Mouse (Mus musculus) brown adipose tissue, adult 24 weeks (tissue): ENCODE measurements at regions not wholly inside any gene's neighbourhood (a gene's known extent, or its start where the extent isn't known, plus 50 kb on each side); places are given as distances from the start of the nearest gene placed in this dataset.

Experiments
- H3K27ac ChIP-seq: fragments of 200-500 bp; replicated peaks from 2 replicates; pipeline ENCODE4 v1.5.1; 2012; ENCODE audit warnings: low read depth, mild to moderate bottlenecking, low read length
- H3K4me1 ChIP-seq: fragments of 200-500 bp; 2 replicates; pipeline ENCODE4 v1.6.1; 2012; ENCODE audit warnings: low read length, mixed read lengths; ENCODE audit not compliant: control insufficient read depth, insufficient read depth, insufficient read length
- H3K4me3 ChIP-seq: fragments of 200-500 bp; 2 replicates; pipeline ENCODE4 v1.5.1; 2012; ENCODE audit warnings: low read depth, mild to moderate bottlenecking, low read length, moderate library complexity; ENCODE audit not compliant: insufficient read depth

- no peaks in the 10 kb centered on the region for H3K4me1 ChIP-seq
- no peak overlapping the region for H3K4me3 ChIP-seq
- H3K27ac ChIP-seq: no peak overlapping the region
Observed at GRCm38 (mm10) chr1:155041592-155041991, 57.8 kb downstream of the Ier5 start.

GRCm38 (mm10) chr1:155040939-155041371 lies 58.5 kb downstream of the Ier5 start:
- Histone ChIP-seq H3K4me1 (no peaks in the 10 kb centered on the region), H3K27ac (no peak overlapping the region), H3K4me3 (no peak overlapping the region)

GRCm38 (mm10) chr1:155040086-155040726 lies 59.2 kb downstream of the Ier5 start:
- Histone ChIP-seq H3K4me3 (no peak overlapping the region), H3K27ac (no peak overlapping the region)

GRCm38 (mm10) chr1:155038631-155039625 lies 60.5 kb downstream of the Ier5 start:
- H3K27ac ChIP-seq: no peak overlapping the region
- no peak overlapping the region for H3K4me3 ChIP-seq
- no peaks in the 10 kb centered on the region for H3K4me1 ChIP-seq

More at GRCm38 (mm10) chr1:155040086-155040726, 59.2 kb downstream of the Ier5 start:
- H3K4me1 ChIP-seq: no peaks in the 10 kb centered on the region

GRCm38 (mm10) chr1:155037479-155037878 lies 62.0 kb downstream of the Ier5 start:
- H3K4me1 ChIP-seq: no peaks in the 10 kb centered on the region
- no peak overlapping the region for H3K4me3 ChIP-seq
- H3K27ac ChIP-seq: no peak overlapping the region

GRCm38 (mm10) chr1:155030908-155031307 lies 68.5 kb downstream of the Ier5 start:
- Histone ChIP-seq H3K4me1 (peaks cover 5% of the 10 kb centered on the region; the same call in 1 of the 2 replicates), H3K27ac (no peak overlapping the region), H3K4me3 (no peak overlapping the region)

- Histone ChIP-seq H3K27ac (no peak overlapping the region), H3K4me3 (peak overlapping the region; percentile 41), H3K4me1 (peaks cover 5% of the 10 kb centered on the region; the same call in 1 of the 2 replicates)
Observed at GRCm38 (mm10) chr1:155029195-155029879, 70.1 kb downstream of the Ier5 start.

GRCm38 (mm10) chr1:155028735-155029134 lies 70.7 kb downstream of the Ier5 start:
- Histone ChIP-seq H3K27ac (no peak overlapping the region), H3K4me1 (peaks cover 5% of the 10 kb centered on the region; the same call in 1 of the 2 replicates), H3K4me3 (peak overlapping the region; percentile 41)

GRCm38 (mm10) chr1:155028147-155028546 lies 71.3 kb downstream of the Ier5 start:
- H3K4me3 ChIP-seq: no peak overlapping the region
- no peak overlapping the region for H3K27ac ChIP-seq
- H3K4me1 ChIP-seq: peaks cover 5% of the 10 kb centered on the region; the same call in 1 of the 2 replicates

- Histone ChIP-seq H3K4me3 (no peak overlapping the region), H3K4me1 (peaks cover 5% of the 10 kb centered on the region; the same call in 1 of the 2 replicates), H3K27ac (no peak overlapping the region)
Observed at GRCm38 (mm10) chr1:155027583-155027982, 71.9 kb downstream of the Ier5 start.

GRCm38 (mm10) chr1:155025862-155026478 lies 73.5 kb downstream of the Ier5 start:
- H3K4me3 ChIP-seq: no peak overlapping the region
- H3K4me1 ChIP-seq: peaks cover 5% of the 10 kb centered on the region; the same call in 1 of the 2 replicates
- H3K27ac ChIP-seq: no peak overlapping the region

- H3K4me3 ChIP-seq: no peak overlapping the region
- H3K4me1 ChIP-seq: peaks cover 4% of the 10 kb centered on the region; the same call in 1 of the 2 replicates
- no peak overlapping the region for H3K27ac ChIP-seq
Observed at GRCm38 (mm10) chr1:155023324-155023723, 76.1 kb downstream of the Ier5 start.

GRCm38 (mm10) chr1:155015669-155016068 lies 83.8 kb downstream of the Ier5 start:
- H3K27ac ChIP-seq: no peak overlapping the region
- no peaks in the 10 kb centered on the region for H3K4me1 ChIP-seq
- no peak overlapping the region for H3K4me3 ChIP-seq

- Histone ChIP-seq H3K4me3 (no peak overlapping the region), H3K4me1 (no peaks in the 10 kb centered on the region)
Observed at GRCm38 (mm10) chr1:155014944-155015343, 84.5 kb downstream of the Ier5 start.

More at GRCm38 (mm10) chr1:155014944-155015343, 84.5 kb downstream of the Ier5 start:
- no peak overlapping the region for H3K27ac ChIP-seq
